Mouse (Mus musculus) liver, adult 2 months (tissue): ENCODE measurements around the gene Dclre1b. TPM values are rescaled to one million over a fixed set of nuclear protein-coding genes. Genes with fewer than 3 reads are reported as not detected.

Source experiments
- DNase-seq: peaks from one replicate; pipeline ENCODE4 v3.0.0-alpha.2; 2011; ENCODE audit warnings: low read depth, low spot score; ENCODE audit errors: extremely low read depth
- H3K27ac ChIP-seq: fragments of 200-500 bp; replicated peaks from 2 replicates; pipeline ENCODE4 v1.5.1; 2012; ENCODE audit warnings: low read depth, mild to moderate bottlenecking, control low read depth, inconsistent platforms, low read length; ENCODE audit not compliant: insufficient read depth
- H3K27me3 ChIP-seq: fragments of 200-500 bp; 2 replicates; pipeline ENCODE4 v1.6.1; 2012; ENCODE audit warnings: mild to moderate bottlenecking, moderate library complexity, low read length, inconsistent platforms; ENCODE audit not compliant: control insufficient read depth, insufficient read depth
- H3K36me3 ChIP-seq: fragments of 200-500 bp; 2 replicates; pipeline ENCODE4 v1.6.1; 2012; ENCODE audit warnings: low read length, inconsistent platforms; ENCODE audit not compliant: control insufficient read depth, insufficient read depth
- H3K4me1 ChIP-seq: fragments of 200-500 bp; 2 replicates; pipeline ENCODE4 v1.6.1; 2011; ENCODE audit warnings: low read length; ENCODE audit not compliant: control insufficient read depth, insufficient read depth
- H3K4me3 ChIP-seq: fragments of 200-500 bp; 2 replicates; pipeline ENCODE4 v1.5.1; 2011; ENCODE audit warnings: low read depth, mild to moderate bottlenecking, control low read depth, low read length, moderate library complexity; ENCODE audit not compliant: insufficient read depth
- H3K79me2 ChIP-seq: fragments of 200-500 bp; 2 replicates; pipeline ENCODE4 v1.6.1; 2012; ENCODE audit warnings: inconsistent platforms, mild to moderate bottlenecking, low read length, moderate library complexity; ENCODE audit not compliant: control insufficient read depth, insufficient read depth
- H3K9ac ChIP-seq: fragments of 200-500 bp; 2 replicates; pipeline ENCODE4 v1.6.1; 2012; ENCODE audit warnings: low read depth, mild to moderate bottlenecking, control low read depth, inconsistent platforms, low read length
- CTCF ChIP-seq: fragments of 200-500 bp; IDR thresholded peaks from 2 replicates; pipeline ENCODE4 v1.5.1; 2011; ENCODE audit warnings: low read depth, low read length, control low read depth
- POLR2A ChIP-seq: fragments of 200-500 bp; IDR thresholded peaks from 2 replicates; pipeline ENCODE4 v1.6.1; 2011; ENCODE audit warnings: low read length, control low read depth; ENCODE audit not compliant: insufficient read depth; ENCODE audit errors: extremely low read depth
- WGBS: fragments of 180-500 bp; shearing (Covaris S2); methylation state at CpG from one replicate; pipeline ENCODE4 v1.1.7; 2018; 5-methylcytosine and 5-hydroxymethylcytosine counted together
- polyA plus RNA-seq: library from polyadenylated mRNA; depleted of rRNA; stranded (reverse); fragments of >200 nt; gene quantifications from 2 replicates; pipeline ENCODE4 v1.2.3, GENCODE M21; 2012
- total RNA-seq: library from RNA; depleted of rRNA; stranded (reverse); fragments of >200 nt; gene quantifications from 2 replicates; pipeline ENCODE4 v1.2.3, GENCODE M21; 2014

Dclre1b gene
- total and polyA plus RNA-seq, 2 experiments, result 2.5 to 5.6 TPM

DNA sequence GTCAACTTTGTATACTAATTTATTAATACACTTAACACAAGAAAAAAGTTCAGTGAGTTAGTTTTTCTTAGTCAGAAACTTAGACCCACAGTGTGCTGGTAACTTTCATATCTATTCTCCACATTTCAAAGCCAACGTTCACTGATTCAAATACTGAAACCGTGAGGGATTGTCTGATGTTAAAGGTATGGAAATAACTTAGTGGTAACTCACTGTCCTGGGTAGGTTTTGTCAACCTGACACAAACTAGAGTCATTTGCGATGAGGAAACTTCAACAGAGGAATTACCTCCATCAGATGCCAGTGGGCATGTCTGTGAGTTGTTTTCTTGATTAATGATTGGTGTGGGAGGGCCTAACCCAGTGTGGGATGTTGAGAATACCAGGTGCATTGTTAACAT is 19.8 kb upstream of the Dclre1b start:
- H3K79me2 ChIP-seq, result no peaks in the 10 kb centered on the region
- H3K27ac ChIP-seq, result no peak overlapping the region
- H3K9ac ChIP-seq, result no peak overlapping the region
- no peaks in the 10 kb centered on the region for H3K4me1 ChIP-seq
- WGBS, result 84% methylated on average over 3 of the region's 3 CpGs
- no peaks in the 10 kb centered on the region for H3K27me3 ChIP-seq
- no peaks in the 10 kb centered on the region for H3K36me3 ChIP-seq
- DNase-seq, result no peak
- H3K4me3 ChIP-seq, result no peak overlapping the region
- TF ChIP-seq CTCF (no peak), POLR2A (no peak)

DNA sequence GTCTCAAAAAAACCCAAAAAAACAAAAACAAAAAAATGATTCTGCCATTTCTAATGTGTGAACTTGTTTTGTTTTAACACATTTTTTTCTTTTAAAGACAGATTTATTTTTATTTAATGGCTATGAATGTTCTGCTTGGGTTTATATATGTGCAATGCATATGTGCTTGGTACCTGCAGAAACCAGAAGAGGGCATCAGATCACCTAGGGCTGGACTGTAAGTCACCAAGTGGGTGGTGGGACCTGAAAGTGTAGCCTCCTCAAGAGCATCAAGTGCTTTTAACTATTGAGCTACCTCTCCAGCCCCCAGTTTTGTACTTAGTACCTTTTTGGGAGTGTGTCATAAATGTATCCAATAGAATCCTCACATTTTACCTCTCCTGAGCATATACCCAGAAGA is 18.3 kb upstream of the Dclre1b start:
- Histone ChIP-seq H3K9ac (no peak overlapping the region), H3K36me3 (peaks cover 5% of the 10 kb centered on the region; the same call in 1 of the 2 replicates), H3K79me2 (no peaks in the 10 kb centered on the region), H3K4me3 (no peak overlapping the region), H3K27me3 (no peaks in the 10 kb centered on the region), H3K4me1 (no peaks in the 10 kb centered on the region), H3K27ac (no peak overlapping the region)
- TF ChIP-seq POLR2A (no peak), CTCF (no peak)
- no peak for DNase-seq

DNA sequence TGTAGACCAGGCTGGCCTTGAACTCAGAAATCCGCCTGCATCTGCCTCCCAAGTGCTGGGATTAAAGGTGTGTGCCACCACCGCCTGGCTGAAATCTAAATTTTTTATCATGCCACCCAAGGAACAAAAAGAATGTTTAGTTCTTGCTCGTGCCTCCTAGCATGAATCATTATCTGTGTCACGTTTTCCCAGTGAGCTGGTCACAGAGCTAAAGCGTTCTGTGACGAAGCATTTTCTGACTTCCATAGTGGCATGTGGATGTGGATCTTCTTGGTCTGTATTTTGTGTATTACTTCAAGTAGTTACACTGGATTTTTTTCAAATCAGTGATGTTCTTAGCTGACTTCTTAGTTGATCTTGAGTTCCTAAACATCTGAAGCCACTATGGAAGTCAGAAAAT is 1.7 kb upstream of the Dclre1b start:
- H3K79me2 ChIP-seq, result no peaks in the 10 kb centered on the region; the same call in 1 of the 2 replicates
- H3K36me3 ChIP-seq, result peaks cover 22% of the 10 kb centered on the region
- DNase-seq, result no peak
- no peak overlapping the region for H3K9ac ChIP-seq
- H3K4me3 ChIP-seq, result no peak overlapping the region
- no peaks in the 10 kb centered on the region; the same call in 1 of the 2 replicates for H3K4me1 ChIP-seq
- TF ChIP-seq CTCF (no peak), POLR2A (no peak)
- H3K27me3 ChIP-seq, result no peaks in the 10 kb centered on the region
- no peak overlapping the region for H3K27ac ChIP-seq
- WGBS, result 90% methylated on average over 6 of the region's 6 CpGs

DNA sequence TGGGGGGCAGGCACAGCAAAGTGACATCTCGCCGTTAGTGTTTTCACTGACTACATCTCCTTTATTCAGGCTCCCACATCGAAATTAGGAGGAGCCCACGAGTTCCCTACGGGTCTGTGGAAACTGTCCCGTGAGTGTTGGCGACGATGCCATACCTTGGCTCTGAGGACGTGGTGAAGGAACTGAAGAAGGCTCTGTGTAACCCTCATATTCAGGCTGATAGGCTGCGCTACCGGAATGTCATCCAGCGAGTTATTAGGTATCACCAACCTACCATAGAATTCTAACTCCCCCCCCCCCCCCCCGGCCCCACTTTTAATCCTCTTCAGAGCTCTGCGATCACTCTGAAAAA is 531 bp upstream of the Dclre1b start:
- under 1% methylated on average over 14 of the region's 14 CpGs for WGBS
- H3K9ac ChIP-seq, result peak overlapping the region; percentile 86
- TF ChIP-seq CTCF, result no peak
- no peak for TF ChIP-seq POLR2A
- H3K36me3 ChIP-seq, result peaks cover 17% of the 10 kb centered on the region
- H3K27me3 ChIP-seq, result no peaks in the 10 kb centered on the region
- no peak for DNase-seq
- H3K4me3 ChIP-seq, result peak overlapping the region; percentile 86
- H3K4me1 ChIP-seq, result no peaks in the 10 kb centered on the region; the same call in 1 of the 2 replicates
- H3K79me2 ChIP-seq, result no peaks in the 10 kb centered on the region; the same call in 1 of the 2 replicates
- H3K27ac ChIP-seq, result peak overlapping the region; percentile 92

DNA sequence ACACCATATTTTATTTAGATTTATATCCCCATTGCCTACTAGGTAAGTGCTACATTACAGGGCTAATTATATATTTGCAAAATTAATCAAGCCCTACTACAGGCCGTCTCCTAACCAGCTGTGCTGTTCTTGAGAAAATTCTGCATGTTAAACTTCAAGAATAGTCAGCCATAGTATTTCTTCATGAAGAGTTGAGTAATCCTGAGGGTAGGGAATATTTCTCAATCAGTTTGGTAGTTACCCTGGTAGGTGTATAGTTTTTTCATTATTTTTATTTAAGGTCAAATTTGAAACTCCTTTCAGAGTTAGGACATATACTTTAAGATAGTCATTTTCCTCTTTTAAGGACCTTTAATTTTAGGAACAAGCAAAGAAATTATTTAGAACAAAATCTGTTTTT is 3.6 kb downstream of the Dclre1b start:
- H3K27ac ChIP-seq, result no peak overlapping the region
- H3K4me3 ChIP-seq, result no peak overlapping the region
- DNase-seq, result no peak
- peaks cover 8% of the 10 kb centered on the region; the same call in 1 of the 2 replicates for H3K4me1 ChIP-seq
- WGBS, result 97% methylated on average over 1 of the region's 1 CpGs
- no peak overlapping the region for H3K9ac ChIP-seq
- no peaks in the 10 kb centered on the region for H3K27me3 ChIP-seq
- TF ChIP-seq CTCF, result no peak
- TF ChIP-seq POLR2A, result no peak
- peaks cover 10% of the 10 kb centered on the region; the same call in 1 of the 2 replicates for H3K36me3 ChIP-seq
- no peaks in the 10 kb centered on the region; the same call in 1 of the 2 replicates for H3K79me2 ChIP-seq

DNA sequence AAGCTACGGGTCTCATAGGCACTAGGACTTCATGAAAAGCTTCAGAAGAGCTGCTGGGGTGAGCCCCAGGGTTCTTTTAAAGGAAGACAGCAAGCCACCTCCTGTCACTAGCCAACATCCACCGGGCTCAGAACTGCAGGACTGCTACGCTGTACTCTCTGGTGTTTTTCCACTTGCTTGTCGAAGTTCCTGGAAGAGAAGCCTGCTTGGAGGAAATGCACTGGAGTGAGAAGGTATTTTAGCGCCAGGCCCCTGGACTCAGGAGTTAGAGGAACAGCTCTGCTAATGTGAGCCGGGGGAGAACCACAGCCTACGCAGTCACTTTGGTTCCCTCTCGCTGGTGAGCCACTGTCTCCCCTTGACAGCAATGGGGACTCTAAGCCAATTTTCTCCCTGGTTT is 6.4 kb downstream of the Dclre1b start:
- H3K9ac ChIP-seq, result no peak overlapping the region
- H3K4me1 ChIP-seq, result peaks cover 8% of the 10 kb centered on the region; the same call in 1 of the 2 replicates
- H3K79me2 ChIP-seq, result no peaks in the 10 kb centered on the region
- H3K4me3 ChIP-seq, result no peak overlapping the region
- H3K36me3 ChIP-seq, result peaks cover 10% of the 10 kb centered on the region; the same call in 1 of the 2 replicates
- H3K27ac ChIP-seq, result peak overlapping the region; percentile 75
- WGBS, result 69% methylated on average over 8 of the region's 8 CpGs
- no peak for DNase-seq
- TF ChIP-seq CTCF, result no peak
- TF ChIP-seq POLR2A, result no peak
- no peaks in the 10 kb centered on the region for H3K27me3 ChIP-seq
